Mouse (Mus musculus): ENCODE results near the gene Myadml2.

- TF ChIP-seq CTCF (IDR thresholded peaks at IDR 0.05; ENCODE audit: extremely low read depth, insufficient read length, insufficient replicate concordance, low read depth, low read length) = no peak
- TF ChIP-seq POLR2A (IDR thresholded peaks at IDR 0.05; ENCODE audit: low read depth, low read length) = no peak
Measured at GRCm38 (mm10) chr11:120613976-120614375, 34.0 kb downstream of the Myadml2 start.
